Mouse (Mus musculus) midbrain, embryonic 10.5 days (tissue): Measurements from ENCODE around the gene Rps6ka3. TPM values are rescaled to one million over a fixed set of nuclear protein-coding genes. Genes with fewer than 3 reads are reported as not detected.

Experiments
- DNase-seq: peaks from one replicate; pipeline ENCODE4 v3.0.0-alpha.2; 2017; ENCODE audit warnings: low spot score
- H3K27ac ChIP-seq: fragments of 300-500 bp; sonication (generic); replicated peaks from 2 replicates; pipeline ENCODE4 v1.5.1; 2016; ENCODE audit warnings: mild to moderate bottlenecking
- H3K27me3 ChIP-seq: fragments of 300-500 bp; sonication (generic); 2 replicates; pipeline ENCODE4 v1.6.1; 2016; ENCODE audit warnings: low read depth, mild to moderate bottlenecking; ENCODE audit not compliant: poor library complexity, severe bottlenecking
- H3K36me3 ChIP-seq: fragments of 300-500 bp; sonication (generic); 2 replicates; pipeline ENCODE4 v1.6.1; 2016; ENCODE audit warnings: mild to moderate bottlenecking, moderate library complexity
- H3K4me1 ChIP-seq: fragments of 300-500 bp; sonication (generic); 2 replicates; pipeline ENCODE4 v1.6.1; 2016
- H3K4me3 ChIP-seq: fragments of 300-500 bp; sonication (generic); 2 replicates; pipeline ENCODE4 v1.5.1; 2016; ENCODE audit warnings: mild to moderate bottlenecking, moderate library complexity
- H3K9me3 ChIP-seq: fragments of 300-500 bp; sonication (generic); replicated peaks from 2 replicates; pipeline ENCODE4 v1.6.1; 2016; ENCODE audit warnings: mild to moderate bottlenecking
- WGBS: fragments of 180-500 bp; shearing (Covaris S2); methylation state at CpG from one replicate; pipeline ENCODE4 v1.1.7; 2016; 5-methylcytosine and 5-hydroxymethylcytosine counted together
- polyA plus RNA-seq: library from polyadenylated mRNA; unstranded; fragments of >200 nt; fragmentation: Nextera tagmentation; extraction: Ambion mirVana; gene quantifications from 2 replicates; pipeline ENCODE4 v1.2.1, GENCODE M21; 2016

The Rps6ka3 gene
- polyA plus RNA-seq, 1 experiment from 2014 or later, result 4.8 TPM

- no peaks in the 10 kb centered on the region for H3K36me3 ChIP-seq
- peak; percentile 44 for DNase-seq
- peak overlapping the region; percentile 90 for H3K27ac ChIP-seq
- peaks cover 39% of the 10 kb centered on the region for H3K27me3 ChIP-seq
- H3K4me1 ChIP-seq, result peaks cover 7% of the 10 kb centered on the region
- H3K4me3 ChIP-seq, result peak overlapping the region; percentile 76
- H3K9me3 ChIP-seq, result 0 out of 2 replicates have a peak, but pooled peaks cover 7% of the 10 kb centered on the region
- 20% methylated on average over 57 of the region's 57 CpGs for WGBS
Measured at GRCm38 (mm10) chrX:159256040-159256852, 46.1 kb downstream of the Rps6ka3 start.

- Histone ChIP-seq H3K27ac (peak overlapping the region; percentile 90), H3K9me3 (0 out of 2 replicates have a peak, but pooled peaks cover 7% of the 10 kb centered on the region), H3K27me3 (peaks cover 34% of the 10 kb centered on the region), H3K4me3 (peak overlapping the region; percentile 76), H3K4me1 (peaks cover 7% of the 10 kb centered on the region), H3K36me3 (no peaks in the 10 kb centered on the region)
- peak; percentile 46 for DNase-seq
- 26% methylated on average over 18 of the region's 20 CpGs for WGBS
Measured at GRCm38 (mm10) chrX:159256921-159257421, 46.9 kb downstream of the Rps6ka3 start.

GRCm38 (mm10) chrX:159264681-159265080 lies 54.6 kb downstream of the Rps6ka3 start:
- 31% methylated on average over 3 of the region's 3 CpGs for WGBS
- no peaks in the 10 kb centered on the region for H3K36me3 ChIP-seq
- no peaks in the 10 kb centered on the region for H3K9me3 ChIP-seq
- peaks cover 19% of the 10 kb centered on the region for H3K27me3 ChIP-seq
- no peak for DNase-seq
- no peak overlapping the region for H3K27ac ChIP-seq
- H3K4me3 ChIP-seq, result no peak overlapping the region
- no peaks in the 10 kb centered on the region for H3K4me1 ChIP-seq

- H3K27ac ChIP-seq, result no peak overlapping the region
- H3K27me3 ChIP-seq, result peaks cover 19% of the 10 kb centered on the region
- DNase-seq, result no peak
- H3K9me3 ChIP-seq, result no peaks in the 10 kb centered on the region
- no peaks in the 10 kb centered on the region for H3K4me1 ChIP-seq
- no peaks in the 10 kb centered on the region for H3K36me3 ChIP-seq
- H3K4me3 ChIP-seq, result no peak overlapping the region
Measured at GRCm38 (mm10) chrX:159269072-159269471, 59.0 kb downstream of the Rps6ka3 start.

- WGBS, result 67% methylated on average over 5 of the region's 5 CpGs
- H3K9me3 ChIP-seq, result no peaks in the 10 kb centered on the region
- no peaks in the 10 kb centered on the region; the same call in 1 of the 2 replicates for H3K27me3 ChIP-seq
- no peaks in the 10 kb centered on the region for H3K4me1 ChIP-seq
- no peaks in the 10 kb centered on the region for H3K36me3 ChIP-seq
- H3K27ac ChIP-seq, result no peak overlapping the region
- H3K4me3 ChIP-seq, result no peak overlapping the region
- DNase-seq, result no peak
Measured at GRCm38 (mm10) chrX:159286765-159287164, 76.7 kb downstream of the Rps6ka3 start.

- H3K9me3 ChIP-seq, result no peaks in the 10 kb centered on the region
- WGBS, result 92% methylated on average over 1 of the region's 1 CpGs
Measured at GRCm38 (mm10) chrX:159295879-159296278, 85.8 kb downstream of the Rps6ka3 start.

GRCm38 (mm10) chrX:159302349-159303311 lies 92.5 kb downstream of the Rps6ka3 start:
- peaks cover 8% of the 10 kb centered on the region; the same call in 1 of the 2 replicates for H3K27me3 ChIP-seq
- H3K4me3 ChIP-seq, result no peak overlapping the region
- H3K36me3 ChIP-seq, result no peaks in the 10 kb centered on the region; the same call in 1 of the 2 replicates
- DNase-seq, result no peak
- H3K27ac ChIP-seq, result no peak overlapping the region
- H3K4me1 ChIP-seq, result no peaks in the 10 kb centered on the region
- H3K9me3 ChIP-seq, result no peaks in the 10 kb centered on the region
- 88% methylated on average over 11 of the region's 11 CpGs for WGBS

More at GRCm38 (mm10) chrX:159295879-159296278, 85.8 kb downstream of the Rps6ka3 start:
- no peak for DNase-seq
- no peaks in the 10 kb centered on the region; the same call in 1 of the 2 replicates for H3K36me3 ChIP-seq
- H3K4me3 ChIP-seq, result no peak overlapping the region
- no peaks in the 10 kb centered on the region for H3K27me3 ChIP-seq
- no peak overlapping the region for H3K27ac ChIP-seq
- H3K4me1 ChIP-seq, result no peaks in the 10 kb centered on the region

- Histone ChIP-seq H3K4me3 (no peak overlapping the region), H3K9me3 (no peaks in the 10 kb centered on the region), H3K4me1 (no peaks in the 10 kb centered on the region), H3K27ac (no peak overlapping the region), H3K27me3 (peaks cover 17% of the 10 kb centered on the region; the same call in 1 of the 2 replicates), H3K36me3 (peaks cover 12% of the 10 kb centered on the region; the same call in 1 of the 2 replicates)
- 74% methylated on average over 7 of the region's 7 CpGs for WGBS
- DNase-seq, result no peak
Measured at GRCm38 (mm10) chrX:159315293-159315692, 105.2 kb downstream of the Rps6ka3 start.

GRCm38 (mm10) chrX:159321342-159321741 lies 111.2 kb downstream of the Rps6ka3 start:
- no peaks in the 10 kb centered on the region for H3K4me1 ChIP-seq
- H3K27me3 ChIP-seq, result peaks cover 2% of the 10 kb centered on the region; the same call in 1 of the 2 replicates
- peak; percentile 55 for DNase-seq
- H3K4me3 ChIP-seq, result no peak overlapping the region
- no peaks in the 10 kb centered on the region for H3K9me3 ChIP-seq
- peaks cover 8% of the 10 kb centered on the region; the same call in 1 of the 2 replicates for H3K36me3 ChIP-seq
- H3K27ac ChIP-seq, result no peak overlapping the region
- 26% methylated on average over 8 of the region's 8 CpGs for WGBS

GRCm38 (mm10) chrX:159364506-159364905 lies 154.4 kb downstream of the Rps6ka3 start:
- H3K9me3 ChIP-seq, result no peaks in the 10 kb centered on the region
- H3K4me1 ChIP-seq, result no peaks in the 10 kb centered on the region
- no peak for DNase-seq
- no peak overlapping the region for H3K4me3 ChIP-seq
- WGBS, result 95% methylated on average over 3 of the region's 3 CpGs
- H3K36me3 ChIP-seq, result peaks cover 34% of the 10 kb centered on the region
- H3K27me3 ChIP-seq, result peaks cover 14% of the 10 kb centered on the region
- no peak overlapping the region for H3K27ac ChIP-seq

GRCm38 (mm10) chrX:159371831-159372752 lies 162.0 kb downstream of the Rps6ka3 start, which contains the start of gene Eif1ax:
Eif1ax (plus strand) TSS chrX:159372178.
- peak; percentile 67 for DNase-seq
- H3K27me3 ChIP-seq, result peaks cover 12% of the 10 kb centered on the region; the same call in 1 of the 2 replicates
- H3K36me3 ChIP-seq, result peaks cover 19% of the 10 kb centered on the region
- peaks cover 8% of the 10 kb centered on the region for H3K4me1 ChIP-seq
- H3K27ac ChIP-seq, result peak within 1 kb of the TSS; percentile 91
- no peaks in the 10 kb centered on the region for H3K9me3 ChIP-seq
- 16% methylated on average over 52 of the region's 76 CpGs for WGBS
- H3K4me3 ChIP-seq, result peak within 1 kb of the TSS; percentile 69
